Mouse (Mus musculus) mammary gland, adult 2 months (tissue): ENCODE results near the gene Mkrn1. TPM values are rescaled to one million over a fixed set of nuclear protein-coding genes. Genes with fewer than 3 reads are reported as not detected.

Source experiments
- polyA plus RNA-seq: library from polyadenylated mRNA; depleted of rRNA; stranded (reverse); fragments of >200 nt; gene quantifications from 2 replicates; pipeline ENCODE4 v1.2.3, GENCODE M21; 2012; ENCODE audit warnings: low replicate concordance; rRNA removed

The Mkrn1 gene
- 23.1 and 24.1 TPM in 2 replicates for polyA plus RNA-seq

GRCm38 (mm10) chr6:39419851-39420721 is at the start of gene Mkrn1:
Gene Mkrn1, minus strand, starts transcription at chr6:39420462.

GRCm38 (mm10) chr6:39381125-39381880 is 39.0 kb downstream of the Mkrn1 start, which contains the start of gene Rab19:
Gene Rab19, plus strand, starts transcription at chr6:39381175.

GRCm38 (mm10) chr6:39377311-39377827 is 42.9 kb downstream of the Mkrn1 start, which contains the start of gene Slc37a3:
Gene Slc37a3, minus strand, starts transcription at chr6:39377675.

Other genes with a start within 250 kb of the Mkrn1 start
- 3.3 and 4.6 TPM in 2 replicates for gene Kdm7a, start 213.7 kb downstream of the Mkrn1 start, polyA plus RNA-seq
- gene Slc37a3, start 42.8 kb downstream of the Mkrn1 start, polyA plus RNA-seq, result 15.8 and 18.4 TPM in 2 replicates
- 2.3 and 2.8 TPM in 2 replicates for gene Rab19, start 39.3 kb downstream of the Mkrn1 start, polyA plus RNA-seq
- 16.9 and 20.3 TPM in 2 replicates for gene Dennd2a, start 137.4 kb upstream of the Mkrn1 start, polyA plus RNA-seq
- 14.7 and 17.3 TPM in 2 replicates for gene Adck2, start 153.4 kb upstream of the Mkrn1 start, polyA plus RNA-seq
- gene Gm42420, start 165.3 kb upstream of the Mkrn1 start, polyA plus RNA-seq, result 0.46 TPM in 1 of 2 replicates, not detected in the other
- gene Ndufb2, start 172.1 kb upstream of the Mkrn1 start, polyA plus RNA-seq, result 474 and 754 TPM in 2 replicates